Mouse (Mus musculus): Measurements from ENCODE around the gene Lmnb2.

GRCm38 (mm10) chr10:80917779-80918434, at the start of gene Lmnb2:
- TF ChIP-seq CTCF (IDR thresholded peaks at IDR 0.05; ENCODE audit: low read depth, low read length) (no peak), POLR2AphosphoS5 (IDR thresholded peaks at IDR 0.05; ENCODE audit: insufficient replicate concordance, low read depth, low read length) (no peak), TAL1 (conservative IDR thresholded peaks at IDR 0.05; ENCODE audit: low read depth, low read length) (no peak), GATA1 (IDR thresholded peaks at IDR 0.05; ENCODE audit: borderline replicate concordance, low read length) (no peak)

Measured in G1E (cell line).